Mouse (Mus musculus) myocyte (in vitro differentiated cells): Measurements from ENCODE around the gene Irgm2. TPM values are rescaled to one million over a fixed set of nuclear protein-coding genes. Genes with fewer than 3 reads are reported as not detected.
"Not testable (repeated sequence)": the region's sequence is repeated elsewhere in the genome, so short reads cannot be mapped to it uniquely, and the experiment has no call there.

Experiments
- H3K27me3 ChIP-seq: one replicate; pipeline ENCODE4 v1.6.1; 2011; ENCODE audit not compliant: control insufficient read depth, insufficient read depth, insufficient read length
- H3K36me3 ChIP-seq: one replicate; pipeline ENCODE4 v1.6.1; 2011; ENCODE audit not compliant: control insufficient read depth, insufficient read depth
- H3K4me2 ChIP-seq: one replicate; pipeline ENCODE4 v1.6.1; 2011; ENCODE audit warnings: low read depth, control low read depth
- H3K4me3 ChIP-seq: one replicate; pipeline ENCODE4 v1.5.1; 2011; ENCODE audit warnings: mild to moderate bottlenecking, control low read depth, moderate library complexity
- H3K79me2 ChIP-seq: one replicate; pipeline ENCODE4 v1.6.1; 2011; ENCODE audit not compliant: control insufficient read depth, insufficient read depth
- H3ac ChIP-seq: one replicate; pipeline ENCODE4 v1.6.1; 2011; ENCODE audit not compliant: control insufficient read depth, insufficient read length
- CEBPB ChIP-seq: IDR thresholded peaks from 2 replicates; pipeline ENCODE4 v1.6.1; 2011; ENCODE audit warnings: mild to moderate bottlenecking, moderate library complexity; ENCODE audit not compliant: poor library complexity, insufficient read depth, severe bottlenecking
- E2F4 ChIP-seq: IDR thresholded peaks from one replicate; pipeline ENCODE4 v1.6.1; 2011; ENCODE audit warnings: mild to moderate bottlenecking, control low read depth, moderate library complexity; ENCODE audit not compliant: insufficient read depth
- MAX ChIP-seq: IDR thresholded peaks from one replicate; pipeline ENCODE4 v1.6.1; 2011; ENCODE audit warnings: low read depth, mild to moderate bottlenecking, control low read depth
- MYOD1 ChIP-seq, 3 experiments: IDR thresholded peaks; one replicate each; pipeline ENCODE4 v1.6.1; 2011; ENCODE audit warnings: control low read depth in 2 of 3, low read depth in 2 of 3, mild to moderate bottlenecking in 2 of 3, moderate library complexity in 1 of 3; ENCODE audit not compliant: insufficient read length in 2 of 3, control insufficient read depth in 1 of 3
- MYOG ChIP-seq, 3 experiments: IDR thresholded peaks; one replicate each; pipeline ENCODE4 v1.6.1; 2011; ENCODE audit warnings: control low read depth in 2 of 3, low read depth in 2 of 3, mild to moderate bottlenecking in 2 of 3; ENCODE audit not compliant: insufficient read length in 2 of 3, control insufficient read depth in 1 of 3, insufficient read depth in 1 of 3
- POLR2A ChIP-seq: IDR thresholded peaks from one replicate; pipeline ENCODE4 v1.6.1; 2011; ENCODE audit warnings: low read depth, mild to moderate bottlenecking, control low read depth, moderate library complexity; ENCODE audit not compliant: insufficient read length
- POLR2AphosphoS2 ChIP-seq: IDR thresholded peaks from one replicate; pipeline ENCODE4 v1.6.1; 2011; ENCODE audit warnings: low read depth, control low read depth; ENCODE audit not compliant: insufficient read length
- REST ChIP-seq: IDR thresholded peaks from one replicate; pipeline ENCODE4 v1.6.1; 2011; ENCODE audit warnings: mild to moderate bottlenecking, control low read depth, moderate library complexity; ENCODE audit not compliant: insufficient read depth, insufficient read length
- SRF ChIP-seq: IDR thresholded peaks from one replicate; pipeline ENCODE4 v1.6.1; 2011; ENCODE audit warnings: low read depth; ENCODE audit not compliant: control insufficient read depth, insufficient read length
- TCF12 ChIP-seq: IDR thresholded peaks from one replicate; pipeline ENCODE4 v1.6.1; 2011; ENCODE audit warnings: mild to moderate bottlenecking, control low read depth; ENCODE audit not compliant: poor library complexity, insufficient read depth, severe bottlenecking
- TCF3 ChIP-seq: IDR thresholded peaks from one replicate; pipeline ENCODE4 v1.6.1; 2011; ENCODE audit warnings: low read depth, control low read depth; ENCODE audit not compliant: insufficient read length
- USF1 ChIP-seq: IDR thresholded peaks from one replicate; pipeline ENCODE4 v1.6.1; 2011; ENCODE audit warnings: low read depth, mild to moderate bottlenecking, control low read depth, moderate library complexity
- polyA plus RNA-seq: library from polyadenylated mRNA; unstranded; fragments of >200 nt; fragmentation: generic; extraction: Trizol; gene quantifications from one replicate; pipeline ENCODE4 v1.2.1, GENCODE M21; 2012; ENCODE audit warnings: missing spikeins

Gene Irgm2
- polyA plus RNA-seq, 1 experiment, result 0.77 TPM

DNA sequence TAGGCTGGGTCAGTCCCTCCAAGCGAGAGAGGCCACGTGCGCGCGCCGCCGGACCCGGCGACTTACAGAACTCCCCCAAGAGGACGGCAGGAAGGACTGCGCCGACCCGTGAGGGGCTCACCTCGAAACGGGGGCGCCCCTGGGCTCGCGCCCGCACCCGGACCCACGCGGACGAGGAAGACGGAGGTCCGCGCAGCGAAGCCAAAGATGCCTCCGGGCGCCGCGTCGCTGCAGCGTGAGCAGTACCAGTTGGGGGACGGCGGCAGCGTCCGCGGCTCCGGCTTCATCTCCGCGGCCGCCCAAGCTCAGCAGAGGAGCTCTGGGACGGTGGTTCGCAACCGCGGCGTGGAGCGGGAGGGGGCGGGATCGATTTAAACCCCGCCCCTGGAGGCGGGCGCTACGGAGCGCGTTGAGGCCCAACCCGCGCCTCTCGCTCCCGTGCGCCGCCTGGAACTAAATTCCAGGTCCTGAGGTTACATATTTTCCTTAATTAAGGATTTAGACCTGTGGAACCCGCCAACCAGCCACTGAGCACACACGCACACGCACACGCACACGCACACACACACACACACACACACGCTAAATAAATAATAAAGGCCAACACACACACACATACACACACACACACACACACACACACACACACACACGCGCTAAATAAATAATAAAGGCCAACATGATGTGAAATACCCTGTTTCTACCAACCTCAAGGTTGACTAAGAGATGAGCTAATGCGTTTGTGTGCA, 31.1 kb upstream of the Irgm2 start, which contains the start of gene Gemin5:
Gene Gemin5 (minus strand): TSS at position 373 of the 749 bp plus-strand sequence.
- Histone ChIP-seq H3K4me2 (peak within 1 kb of the TSS; percentile 86), H3K27me3 (no peaks in the 10 kb centered on the region), H3K4me3 (peak within 1 kb of the TSS; percentile 55), H3K36me3 (peaks cover 10% of the 10 kb centered on the region), H3K79me2 (peaks cover 15% of the 10 kb centered on the region), H3ac (peak within 1 kb of the TSS; percentile 79)
- TF ChIP-seq TCF12 (no peak), POLR2A (peak; percentile 94), MYOG (IDR thresholded peaks at IDR 0.05; ENCODE audit: control insufficient read depth in 1 of 3, insufficient read depth in 1 of 3, insufficient read length in 2 of 3, low read depth in 2 of 3) (peak in 1 of 3 experiments; percentile 12), MYOD1 (IDR thresholded peaks at IDR 0.05; ENCODE audit: control insufficient read depth in 1 of 3, insufficient read length in 2 of 3, low read depth in 2 of 3) (peak in 1 of 3 experiments; percentile 22), USF1 (peak; percentile 1), SRF (no peak), E2F4 (no peak), TCF3 (no peak), MAX (no peak), CEBPB (no peak), POLR2AphosphoS2 (peak; percentile 85), REST (no peak)

DNA sequence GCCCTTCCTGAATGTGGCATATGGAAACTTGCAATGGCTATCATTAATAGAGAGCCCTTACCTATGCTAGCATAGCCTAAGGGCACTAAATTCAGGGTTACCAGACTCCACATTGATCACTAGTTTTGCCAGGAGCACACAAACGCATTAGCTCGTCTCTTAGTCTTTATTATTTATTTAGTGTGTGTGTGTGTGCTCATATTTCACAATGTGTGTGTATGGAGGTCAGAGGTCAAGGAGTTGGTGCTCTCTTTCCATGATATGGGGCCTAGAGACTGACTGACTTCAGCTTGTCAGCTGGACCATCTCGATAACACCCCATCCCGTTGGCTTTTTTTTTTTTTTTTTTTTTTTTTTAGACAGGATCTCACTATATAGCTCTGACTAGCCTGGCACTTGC, 29.8 kb upstream of the Irgm2 start:
- peaks cover 15% of the 10 kb centered on the region for H3K79me2 ChIP-seq
- H3K4me2 ChIP-seq, result no peak overlapping the region
- peaks cover 13% of the 10 kb centered on the region for H3K36me3 ChIP-seq
- H3ac ChIP-seq, result no peak overlapping the region
- H3K27me3 ChIP-seq, result no peaks in the 10 kb centered on the region
- no peak for TF ChIP-seq POLR2A
- TF ChIP-seq REST, result no peak
- no peak for TF ChIP-seq TCF3
- no peak for TF ChIP-seq E2F4
- H3K4me3 ChIP-seq, result no peak overlapping the region

DNA sequence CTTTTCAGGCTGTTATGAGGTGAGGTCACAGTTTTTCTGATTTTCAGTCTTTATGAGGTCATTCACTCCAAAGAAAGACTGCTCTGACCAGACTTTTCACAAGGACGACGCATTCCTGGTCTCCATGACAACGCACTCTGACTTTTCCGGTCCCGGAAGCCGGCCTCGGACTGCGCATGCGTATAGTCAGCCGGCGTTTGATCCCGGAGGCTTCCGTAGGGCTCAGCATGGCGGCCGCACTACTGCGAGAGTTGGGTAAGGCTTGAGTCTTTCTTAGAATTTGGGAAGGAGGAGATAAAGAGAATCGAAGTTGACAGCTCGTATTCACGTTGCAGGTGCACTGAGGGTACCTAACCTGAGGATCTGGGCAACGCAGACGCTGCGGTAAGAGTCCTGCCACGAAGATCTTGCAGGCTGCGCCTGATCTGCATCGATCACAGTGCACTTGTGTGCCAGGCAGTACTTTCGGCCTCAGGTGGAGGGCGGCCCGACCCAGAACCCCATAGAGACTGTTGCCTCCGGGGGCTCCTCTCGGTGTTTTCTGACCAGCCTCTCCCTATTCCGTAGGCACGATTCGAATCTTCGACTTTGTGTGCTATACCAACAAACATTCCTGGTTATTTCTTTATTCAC, 27.8 kb upstream of the Irgm2 start, which contains the start of gene Mrpl22:
Gene Mrpl22 (plus strand): TSS at position 203 of the 633 bp plus-strand sequence.
- Histone ChIP-seq H3K79me2 (peaks cover 8% of the 10 kb centered on the region), H3K4me2 (peak within 1 kb of the TSS; percentile 85), H3ac (peak within 1 kb of the TSS; percentile 40), H3K27me3 (no peaks in the 10 kb centered on the region), H3K4me3 (peak within 1 kb of the TSS; percentile 48), H3K36me3 (peaks cover 17% of the 10 kb centered on the region)
- TF ChIP-seq TCF12 (no peak), POLR2AphosphoS2 (peak; percentile 25), POLR2A (peak; percentile 49)

DNA sequence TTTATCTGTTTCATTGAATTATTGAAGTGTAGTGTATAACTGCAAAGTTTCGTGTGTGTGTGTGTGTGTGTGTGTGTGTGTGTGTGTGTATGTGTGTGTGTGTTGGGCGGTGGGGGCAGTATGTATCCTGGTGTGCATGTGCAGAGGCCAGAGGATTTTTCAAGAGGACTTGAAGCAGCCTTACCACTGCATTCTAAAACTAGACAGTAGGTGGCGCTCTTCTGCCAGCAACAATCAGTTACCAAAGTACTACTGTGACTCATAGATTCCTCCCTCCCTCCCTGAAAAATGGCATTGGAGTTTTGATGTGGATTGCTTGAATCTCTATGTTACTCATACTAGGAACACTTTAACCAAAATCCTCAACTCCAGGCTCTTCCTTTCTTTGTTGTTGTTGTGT, 19.9 kb upstream of the Irgm2 start:
- no peaks in the 10 kb centered on the region for H3K79me2 ChIP-seq
- H3K4me3 ChIP-seq, result no peak overlapping the region
- TF ChIP-seq SRF (no peak), REST (no peak), TCF3 (no peak), CEBPB (no peak), MAX (no peak), POLR2AphosphoS2 (no peak), TCF12 (no peak), E2F4 (no peak), USF1 (no peak), MYOG (IDR thresholded peaks at IDR 0.05; ENCODE audit: control insufficient read depth in 1 of 3, insufficient read depth in 1 of 3, insufficient read length in 2 of 3, low read depth in 2 of 3) (no peak), POLR2A (no peak), MYOD1 (IDR thresholded peaks at IDR 0.05; ENCODE audit: control insufficient read depth in 1 of 3, insufficient read length in 2 of 3, low read depth in 2 of 3) (no peak)
- H3ac ChIP-seq, result no peak overlapping the region
- H3K27me3 ChIP-seq, result no peaks in the 10 kb centered on the region
- H3K4me2 ChIP-seq, result no peak overlapping the region
- peaks cover 23% of the 10 kb centered on the region for H3K36me3 ChIP-seq

DNA sequence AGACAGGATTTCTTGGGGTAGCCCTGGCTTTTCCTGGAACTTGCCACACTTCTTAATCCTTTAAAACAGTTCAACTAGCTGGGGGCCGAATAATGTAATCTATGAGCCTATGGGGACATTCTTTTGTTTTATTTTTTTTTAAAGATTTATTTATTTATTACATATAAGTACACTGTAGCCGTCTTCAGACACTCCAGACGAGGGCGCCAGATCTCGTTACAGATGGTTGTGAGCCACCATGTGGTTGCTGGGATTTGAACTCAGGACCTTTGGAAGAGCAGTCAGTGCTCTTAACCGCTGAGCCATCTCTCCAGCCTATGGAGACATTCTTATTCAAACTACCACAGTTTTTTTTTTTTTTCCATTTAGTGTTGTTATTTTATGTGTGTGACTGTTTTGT, 19.4 kb upstream of the Irgm2 start:
- not testable (repeated sequence) for H3K4me2 ChIP-seq, H3K79me2 ChIP-seq, H3ac ChIP-seq, H3K4me3 ChIP-seq, H3K27me3 ChIP-seq
- peaks cover 19% of the 10 kb centered on the region for H3K36me3 ChIP-seq
